Mouse (Mus musculus) small intestine, adult 2 months (tissue): ENCODE results near the gene Dnajc11.

Source experiments
- CTCF ChIP-seq: fragments of 200-500 bp; IDR thresholded peaks from 2 replicates; pipeline ENCODE4 v1.5.1; 2012; ENCODE audit warnings: low read depth, mild to moderate bottlenecking, control low read depth, inconsistent platforms, low read length, moderate library complexity, mixed read lengths; ENCODE audit not compliant: insufficient replicate concordance, insufficient read length; ENCODE audit errors: extremely low read depth
- POLR2A ChIP-seq: fragments of 200-500 bp; IDR thresholded peaks from 2 replicates; pipeline ENCODE4 v1.6.1; 2012; ENCODE audit warnings: low read depth, mild to moderate bottlenecking, control low read depth, inconsistent platforms, low read length, moderate library complexity

DNA sequence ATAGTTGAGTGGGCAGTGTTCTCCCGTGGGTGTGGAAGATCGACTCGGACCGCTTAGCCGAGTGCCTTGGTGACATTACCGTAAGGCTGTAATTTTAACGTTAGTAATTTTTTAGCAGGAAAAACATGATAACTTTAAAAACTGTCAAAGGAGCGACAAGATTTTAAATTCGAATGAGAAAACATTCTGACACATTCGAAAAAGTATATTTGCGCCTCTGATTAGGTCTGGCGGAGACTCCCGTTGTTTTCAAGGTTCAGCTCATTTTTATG lies 63.4 kb downstream of the Dnajc11 start:
- TF ChIP-seq CTCF (no peak), POLR2A (no peak)
